Mouse (Mus musculus): ENCODE measurements around the gene Creb5.

- no peak for TF ChIP-seq CTCF (IDR thresholded peaks at IDR 0.05; ENCODE audit: control insufficient read depth, insufficient read depth, insufficient read length)
- no peak for TF ChIP-seq MYOG (IDR thresholded peaks at IDR 0.05; ENCODE audit: control insufficient read depth, extremely low read depth, insufficient read length)
- TF ChIP-seq MAX (IDR thresholded peaks at IDR 0.05) = no peak
- TF ChIP-seq MYOD1 (IDR thresholded peaks at IDR 0.05; ENCODE audit: control insufficient read depth, insufficient read length, low read depth) = no peak
Observed at GRCm38 (mm10) chr6:53548236-53548635, 261.2 kb downstream of the Creb5 start.
